Mouse (Mus musculus): ENCODE data around the gene Pcgf5.

GRCm38 (mm10) chr19:36497744-36498143 is 149.6 kb downstream of the Pcgf5 start:
- no peak for TF ChIP-seq EP300 (IDR thresholded peaks at IDR 0.05)
- no peak for TF ChIP-seq CTCF (IDR thresholded peaks at IDR 0.05)
